Mouse (Mus musculus): ENCODE data around the gene Wfdc10. TPM values are rescaled to one million over a fixed set of nuclear protein-coding genes. Genes with fewer than 3 reads are reported as not detected.

Wfdc10 gene
- polyA plus RNA-seq, 1 experiment from 2014 or later, result not detected

GRCm38 (mm10) chr2:164678848-164679625 lies 23.2 kb downstream of the Wfdc10 start:
- Histone ChIP-seq H3K4me1 (ENCODE audit: control insufficient read depth, insufficient read depth, low read length) (peaks cover 4% of the 10 kb centered on the region; the same call in 1 of the 2 replicates), H3K36me3 (ENCODE audit: control insufficient read depth, insufficient read depth, low read length) (no peaks in the 10 kb centered on the region), H3K4me2 (ENCODE audit: low read depth, low read length) (peak overlapping the region; percentile 52), H3K27ac (ENCODE audit: low read depth, low read length) (no peak overlapping the region), H3K9ac (replicated peaks; ENCODE audit: low read depth, low read length) (no peak overlapping the region), H3K27me3 (ENCODE audit: control insufficient read depth, insufficient read depth, low read length) (no peaks in the 10 kb centered on the region), H3K9me3 (ENCODE audit: control insufficient read depth, low read length) (no peaks in the 10 kb centered on the region), H3K4me3 (ENCODE audit: low read depth, low read length) (peak overlapping the region; percentile 19)
- peak; percentile 65; the same call in 1 of the 2 replicates for ATAC-seq (ENCODE audit: low read depth)
- 21% methylated on average over 19 of the region's 19 CpGs for WGBS

DNA sequence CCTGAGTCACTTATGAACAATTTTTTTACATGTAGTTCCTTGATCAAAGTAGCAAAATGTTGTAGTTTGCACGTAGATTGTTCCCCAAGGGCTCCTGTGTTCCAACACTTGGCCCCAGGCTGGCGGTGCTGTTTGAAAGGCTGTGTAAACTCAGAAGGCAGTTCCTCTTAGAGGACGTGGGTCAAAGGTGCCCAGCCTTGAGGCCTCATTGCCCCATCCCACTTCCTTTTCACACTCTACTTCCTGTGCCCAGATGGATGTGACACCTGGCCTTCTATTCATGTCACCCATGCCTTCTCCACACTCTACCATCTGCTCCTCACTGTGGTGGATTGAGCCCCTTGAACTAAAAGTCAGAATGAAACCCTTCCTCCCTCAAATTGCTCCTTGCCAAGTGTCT lies 24.1 kb downstream of the Wfdc10 start:
- Histone ChIP-seq H3K9me3 (ENCODE audit: control insufficient read depth, low read length) (no peaks in the 10 kb centered on the region), H3K27ac (ENCODE audit: low read depth, low read length) (no peak overlapping the region), H3K4me3 (ENCODE audit: low read depth, low read length) (no peak overlapping the region), H3K27me3 (ENCODE audit: control insufficient read depth, insufficient read depth, low read length) (no peaks in the 10 kb centered on the region), H3K4me2 (ENCODE audit: low read depth, low read length) (no peak overlapping the region), H3K9ac (replicated peaks; ENCODE audit: low read depth, low read length) (no peak overlapping the region), H3K36me3 (ENCODE audit: control insufficient read depth, insufficient read depth, low read length) (no peaks in the 10 kb centered on the region), H3K4me1 (ENCODE audit: control insufficient read depth, insufficient read depth, low read length) (peaks cover 4% of the 10 kb centered on the region; the same call in 1 of the 2 replicates)
- 50% methylated on average over 3 of the region's 3 CpGs for WGBS
- no peak for ATAC-seq (ENCODE audit: low read depth)

DNA sequence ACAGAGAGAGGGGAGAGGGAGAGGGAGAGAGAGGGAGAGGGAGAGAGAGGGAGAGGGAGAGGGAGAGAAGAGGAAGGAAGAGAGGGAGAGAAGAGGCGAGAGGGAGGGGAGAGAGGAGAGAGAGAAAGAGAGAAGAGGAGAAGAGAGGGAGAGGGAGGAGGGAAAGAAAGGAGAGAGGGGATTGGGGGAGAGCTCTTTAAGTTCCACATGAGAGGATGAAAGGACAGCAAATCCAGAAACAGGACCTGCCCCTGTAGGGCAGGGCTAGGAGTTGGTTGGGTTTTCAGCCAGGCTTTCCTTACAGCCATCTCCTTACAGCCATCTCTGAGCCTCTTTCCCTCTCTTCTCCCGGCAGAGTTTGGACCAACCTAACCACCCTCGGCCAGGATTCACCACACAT lies 29.0 kb downstream of the Wfdc10 start, which contains the start of gene Wfdc13:
TSS of gene Wfdc13 (plus strand) at position 301 of the 400 bp plus-strand sequence.
- Histone ChIP-seq H3K4me1 (ENCODE audit: control insufficient read depth, insufficient read depth, low read length) (no peaks in the 10 kb centered on the region), H3K9me3 (ENCODE audit: control insufficient read depth, low read length) (no peaks in the 10 kb centered on the region), H3K4me3 (ENCODE audit: low read depth, low read length) (no peak within 1 kb of the TSS), H3K27ac (ENCODE audit: low read depth, low read length) (no peak within 1 kb of the TSS), H3K27me3 (ENCODE audit: control insufficient read depth, insufficient read depth, low read length) (no peaks in the 10 kb centered on the region), H3K4me2 (ENCODE audit: low read depth, low read length) (no peak within 1 kb of the TSS), H3K9ac (replicated peaks; ENCODE audit: low read depth, low read length) (no peak within 1 kb of the TSS), H3K36me3 (ENCODE audit: control insufficient read depth, insufficient read depth, low read length) (no peaks in the 10 kb centered on the region)
- ATAC-seq (ENCODE audit: low read depth), result no peak
- WGBS, result 70% methylated on average over 3 of the region's 3 CpGs

GRCm38 (mm10) chr2:164698201-164698600 lies 42.4 kb downstream of the Wfdc10 start, which contains the start of gene Spint4:
TSS of gene Spint4 (plus strand) at chr2:164698501.
- no peaks in the 10 kb centered on the region for H3K27me3 ChIP-seq (ENCODE audit: control insufficient read depth, insufficient read depth, low read length)
- H3K27ac ChIP-seq (ENCODE audit: low read depth, low read length), result no peak within 1 kb of the TSS
- 69% methylated on average over 4 of the region's 4 CpGs for WGBS
- no peak within 1 kb of the TSS for H3K9ac ChIP-seq (replicated peaks; ENCODE audit: low read depth, low read length)
- no peak within 1 kb of the TSS for H3K4me2 ChIP-seq (ENCODE audit: low read depth, low read length)
- no peak within 1 kb of the TSS for H3K4me3 ChIP-seq (ENCODE audit: low read depth, low read length)
- ATAC-seq (ENCODE audit: low read depth), result no peak
- H3K4me1 ChIP-seq (ENCODE audit: control insufficient read depth, insufficient read depth, low read length), result no peaks in the 10 kb centered on the region
- no peaks in the 10 kb centered on the region for H3K36me3 ChIP-seq (ENCODE audit: control insufficient read depth, insufficient read depth, low read length)
- no peaks in the 10 kb centered on the region for H3K9me3 ChIP-seq (ENCODE audit: control insufficient read depth, low read length)

DNA sequence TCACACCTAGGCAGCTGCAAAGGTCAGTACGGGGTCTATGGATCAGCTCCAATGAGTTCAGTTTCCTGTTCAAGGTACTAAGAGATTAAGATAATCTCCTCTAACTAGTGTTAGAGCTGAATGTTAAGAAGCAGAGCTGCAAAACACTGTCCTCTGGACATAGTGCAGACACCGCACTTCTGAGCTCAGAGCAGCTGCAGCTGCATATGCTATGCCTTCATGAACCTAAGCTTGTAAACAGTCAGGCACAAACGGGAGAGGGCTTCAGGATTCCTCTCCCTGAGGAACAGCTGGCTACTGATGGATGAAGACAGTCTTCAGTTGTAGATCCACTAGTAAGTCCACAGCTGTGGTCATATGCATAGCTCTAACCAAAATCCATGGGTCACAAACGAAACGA lies 45.1 kb downstream of the Wfdc10 start:
- WGBS, result 81% methylated on average over 5 of the region's 5 CpGs
- Histone ChIP-seq H3K36me3 (ENCODE audit: control insufficient read depth, insufficient read depth, low read length) (no peaks in the 10 kb centered on the region), H3K27me3 (ENCODE audit: control insufficient read depth, insufficient read depth, low read length) (no peaks in the 10 kb centered on the region), H3K27ac (ENCODE audit: low read depth, low read length) (no peak overlapping the region), H3K9ac (replicated peaks; ENCODE audit: low read depth, low read length) (no peak overlapping the region), H3K4me3 (ENCODE audit: low read depth, low read length) (no peak overlapping the region), H3K4me1 (ENCODE audit: control insufficient read depth, insufficient read depth, low read length) (no peaks in the 10 kb centered on the region), H3K9me3 (ENCODE audit: control insufficient read depth, low read length) (no peaks in the 10 kb centered on the region), H3K4me2 (ENCODE audit: low read depth, low read length) (no peak overlapping the region)
- no peak for ATAC-seq (ENCODE audit: low read depth)

DNA sequence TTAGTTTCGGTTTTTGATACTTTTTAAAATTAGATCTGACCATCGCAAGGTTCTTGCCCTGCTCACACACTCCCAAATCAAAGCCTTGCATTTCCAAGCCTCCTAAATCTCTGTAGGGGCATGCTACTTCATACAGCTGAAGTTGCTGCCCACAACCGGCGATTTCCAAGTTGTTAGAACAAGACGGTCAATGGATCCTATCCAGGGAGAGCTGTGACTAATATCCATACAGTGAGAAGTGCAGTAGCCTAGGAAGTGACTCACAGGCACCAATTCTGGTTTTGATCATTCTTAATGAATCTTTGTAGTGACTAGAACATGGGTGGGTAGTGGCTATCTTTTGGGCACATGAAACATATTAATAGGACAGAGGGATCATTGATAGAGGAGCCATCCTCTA lies 45.9 kb downstream of the Wfdc10 start:
- WGBS, result 96% methylated on average over 5 of the region's 5 CpGs
- no peak overlapping the region for H3K4me3 ChIP-seq (ENCODE audit: low read depth, low read length)
- no peaks in the 10 kb centered on the region for H3K9me3 ChIP-seq (ENCODE audit: control insufficient read depth, low read length)
- H3K36me3 ChIP-seq (ENCODE audit: control insufficient read depth, insufficient read depth, low read length), result no peaks in the 10 kb centered on the region
- no peaks in the 10 kb centered on the region for H3K27me3 ChIP-seq (ENCODE audit: control insufficient read depth, insufficient read depth, low read length)
- no peak overlapping the region for H3K9ac ChIP-seq (replicated peaks; ENCODE audit: low read depth, low read length)
- no peaks in the 10 kb centered on the region for H3K4me1 ChIP-seq (ENCODE audit: control insufficient read depth, insufficient read depth, low read length)
- no peak for ATAC-seq (ENCODE audit: low read depth)
- no peak overlapping the region for H3K4me2 ChIP-seq (ENCODE audit: low read depth, low read length)
- H3K27ac ChIP-seq (ENCODE audit: low read depth, low read length), result no peak overlapping the region

GRCm38 (mm10) chr2:164704235-164704634 lies 48.4 kb downstream of the Wfdc10 start:
- no peak for ATAC-seq (ENCODE audit: low read depth)
- Histone ChIP-seq H3K4me2 (ENCODE audit: low read depth, low read length) (no peak overlapping the region), H3K4me3 (ENCODE audit: low read depth, low read length) (no peak overlapping the region), H3K27me3 (ENCODE audit: control insufficient read depth, insufficient read depth, low read length) (no peaks in the 10 kb centered on the region), H3K9me3 (ENCODE audit: control insufficient read depth, low read length) (no peaks in the 10 kb centered on the region), H3K27ac (ENCODE audit: low read depth, low read length) (no peak overlapping the region), H3K4me1 (ENCODE audit: control insufficient read depth, insufficient read depth, low read length) (no peaks in the 10 kb centered on the region), H3K9ac (replicated peaks; ENCODE audit: low read depth, low read length) (no peak overlapping the region), H3K36me3 (ENCODE audit: control insufficient read depth, insufficient read depth, low read length) (no peaks in the 10 kb centered on the region)
- WGBS, result 79% methylated on average over 5 of the region's 5 CpGs

DNA sequence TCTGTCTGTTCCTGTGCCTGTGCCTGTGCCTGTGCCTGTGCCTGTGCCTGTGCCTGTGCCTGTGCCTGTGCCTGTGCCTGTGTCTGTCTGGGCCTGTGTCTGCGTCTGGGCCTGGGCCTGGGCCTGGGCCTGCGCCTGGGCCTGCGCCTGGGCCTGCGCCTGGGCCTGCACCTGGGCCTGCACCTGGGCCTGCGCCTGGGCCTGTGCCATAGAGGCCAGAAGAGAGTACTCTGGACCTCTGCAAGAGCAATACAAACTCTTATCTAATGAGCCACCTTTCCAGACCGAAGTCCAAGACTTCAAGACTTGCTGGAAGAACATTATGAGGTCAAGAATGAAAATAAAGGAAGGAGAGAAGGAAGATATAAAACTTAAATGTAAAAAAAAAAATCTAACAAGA lies 49.5 kb downstream of the Wfdc10 start:
- no peak overlapping the region for H3K4me3 ChIP-seq (ENCODE audit: low read depth, low read length)
- no peak overlapping the region for H3K4me2 ChIP-seq (ENCODE audit: low read depth, low read length)
- 93% methylated on average over 6 of the region's 6 CpGs for WGBS
- no peak for ATAC-seq (ENCODE audit: low read depth)
- no peaks in the 10 kb centered on the region for H3K9me3 ChIP-seq (ENCODE audit: control insufficient read depth, low read length)
- H3K27ac ChIP-seq (ENCODE audit: low read depth, low read length), result no peak overlapping the region
- no peaks in the 10 kb centered on the region for H3K36me3 ChIP-seq (ENCODE audit: control insufficient read depth, insufficient read depth, low read length)
- no peaks in the 10 kb centered on the region for H3K27me3 ChIP-seq (ENCODE audit: control insufficient read depth, insufficient read depth, low read length)
- H3K9ac ChIP-seq (replicated peaks; ENCODE audit: low read depth, low read length), result no peak overlapping the region
- no peaks in the 10 kb centered on the region for H3K4me1 ChIP-seq (ENCODE audit: control insufficient read depth, insufficient read depth, low read length)

- no peaks in the 10 kb centered on the region for H3K36me3 ChIP-seq (ENCODE audit: control insufficient read depth, insufficient read depth, low read length)
- WGBS, result 92% methylated on average over 14 of the region's 14 CpGs
Measured at GRCm38 (mm10) chr2:164705991-164706390, 50.1 kb downstream of the Wfdc10 start.

More at GRCm38 (mm10) chr2:164705991-164706390, 50.1 kb downstream of the Wfdc10 start:
- no peak overlapping the region for H3K4me3 ChIP-seq (ENCODE audit: low read depth, low read length)
- no peak for ATAC-seq (ENCODE audit: low read depth)
- H3K27ac ChIP-seq (ENCODE audit: low read depth, low read length), result no peak overlapping the region
- H3K9me3 ChIP-seq (ENCODE audit: control insufficient read depth, low read length), result no peaks in the 10 kb centered on the region
- no peaks in the 10 kb centered on the region for H3K4me1 ChIP-seq (ENCODE audit: control insufficient read depth, insufficient read depth, low read length)
- H3K9ac ChIP-seq (replicated peaks; ENCODE audit: low read depth, low read length), result no peak overlapping the region
- no peaks in the 10 kb centered on the region for H3K27me3 ChIP-seq (ENCODE audit: control insufficient read depth, insufficient read depth, low read length)
- H3K4me2 ChIP-seq (ENCODE audit: low read depth, low read length), result no peak overlapping the region

Data from neural tube, embryonic 14.5 days (tissue).